Mouse (Mus musculus): Measurements from ENCODE around the gene Gripap1. TPM values are rescaled to one million over a fixed set of nuclear protein-coding genes. Genes with fewer than 3 reads are reported as not detected.

Gripap1 gene
- polyA plus RNA-seq, 1 experiment, result 19.5 TPM

DNA sequence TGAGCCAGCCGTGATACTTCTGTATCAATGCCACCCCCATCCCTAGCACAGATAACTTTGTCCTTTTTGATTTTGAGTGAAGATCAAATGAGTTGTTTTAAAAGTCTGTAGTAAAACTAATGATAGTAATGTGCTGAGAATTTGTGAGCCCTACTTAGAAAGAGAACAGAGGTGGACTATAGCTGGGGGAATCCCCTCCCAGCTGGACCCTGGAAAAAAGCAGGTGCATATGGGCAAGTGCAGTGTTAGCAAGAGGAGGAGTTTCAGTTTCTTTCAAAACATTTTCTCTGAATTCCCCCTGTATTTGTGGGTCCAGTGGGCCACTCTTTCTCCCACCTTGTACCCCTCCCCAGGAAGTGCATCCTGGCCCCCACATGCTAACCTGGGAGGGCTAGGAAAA is 73.6 kb downstream of the Gripap1 start:
- WGBS, result 81% methylated on average over 1 of the region's 1 CpGs
- no peak for DNase-seq (ENCODE audit: low read depth, low spot score)

DNA sequence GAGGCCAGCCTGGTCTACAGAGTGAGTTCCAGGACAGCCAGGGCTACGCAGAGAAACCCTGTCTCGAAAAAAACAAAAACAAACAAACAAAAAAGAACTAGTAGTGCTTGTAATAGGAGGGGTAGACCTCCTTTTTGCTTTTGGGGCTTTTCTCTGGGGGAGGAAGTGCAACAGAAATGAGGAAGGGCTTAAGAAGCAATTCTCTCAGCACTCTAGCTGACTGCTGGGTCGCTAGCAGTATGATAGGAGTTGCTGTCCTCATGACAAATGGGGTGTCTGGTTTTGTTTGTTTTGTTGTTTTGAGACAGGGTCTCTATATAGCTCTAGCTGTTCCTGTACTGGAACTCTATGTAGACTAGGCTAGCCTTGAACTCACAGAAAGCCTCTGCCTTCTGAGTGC is 75.0 kb downstream of the Gripap1 start:
- 78% methylated on average over 3 of the region's 3 CpGs for WGBS
- DNase-seq (ENCODE audit: low read depth, low spot score), result no peak

DNA sequence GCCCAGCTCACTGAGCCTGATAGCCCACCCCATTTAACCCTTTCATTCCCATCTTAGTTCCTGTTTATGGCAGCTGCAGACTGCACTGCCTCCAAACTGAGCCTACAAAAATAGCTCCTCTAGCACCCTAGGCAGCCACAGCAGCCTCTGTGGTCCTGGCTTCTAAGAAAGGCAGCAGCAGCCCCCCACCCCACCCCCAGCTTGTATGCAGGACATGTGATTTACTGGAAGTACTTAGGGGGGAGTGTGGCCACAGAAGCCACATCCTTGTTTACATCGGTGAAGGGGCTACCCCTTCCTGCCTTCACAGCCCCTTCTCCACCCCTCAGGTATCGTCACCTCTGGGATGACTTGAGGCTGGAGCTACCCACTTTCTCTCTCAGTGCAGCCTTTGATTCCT is 75.8 kb downstream of the Gripap1 start:
- WGBS, result 72% methylated on average over 2 of the region's 2 CpGs
- no peak for DNase-seq (ENCODE audit: low read depth, low spot score)

GRCm38 (mm10) chrX:7865786-7866185 is 76.2 kb downstream of the Gripap1 start:
- 56% methylated on average over 2 of the region's 2 CpGs for WGBS
- DNase-seq (ENCODE audit: low read depth, low spot score), result no peak

DNA sequence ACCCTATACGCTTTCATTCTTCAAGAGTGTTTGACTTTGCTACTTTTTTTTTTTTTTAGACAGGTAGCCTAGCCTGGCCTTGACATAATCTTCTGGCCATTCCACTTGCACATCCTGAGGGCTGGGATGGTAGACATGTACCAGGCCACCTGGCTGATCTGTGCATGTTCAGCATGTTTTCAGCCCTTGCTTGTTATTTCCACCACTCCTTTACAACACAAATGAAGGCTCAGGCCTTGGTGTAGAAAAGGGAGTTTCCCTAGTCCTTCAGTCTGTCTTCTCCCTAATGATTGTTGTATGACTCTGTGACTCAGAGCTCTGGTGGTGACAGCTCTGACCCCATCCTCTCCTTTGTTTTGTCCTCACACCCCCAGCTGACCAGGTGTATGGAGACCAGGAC is 77.6 kb downstream of the Gripap1 start:
- WGBS, result 92% methylated on average over 1 of the region's 1 CpGs

GRCm38 (mm10) chrX:7868506-7868905 is 78.9 kb downstream of the Gripap1 start:
- WGBS, result 73% methylated on average over 2 of the region's 2 CpGs
- no peak for DNase-seq (ENCODE audit: low read depth, low spot score)

More for the DNA sequence above, 77.6 kb downstream of the Gripap1 start:
- no peak for DNase-seq (ENCODE audit: low read depth, low spot score)

DNA sequence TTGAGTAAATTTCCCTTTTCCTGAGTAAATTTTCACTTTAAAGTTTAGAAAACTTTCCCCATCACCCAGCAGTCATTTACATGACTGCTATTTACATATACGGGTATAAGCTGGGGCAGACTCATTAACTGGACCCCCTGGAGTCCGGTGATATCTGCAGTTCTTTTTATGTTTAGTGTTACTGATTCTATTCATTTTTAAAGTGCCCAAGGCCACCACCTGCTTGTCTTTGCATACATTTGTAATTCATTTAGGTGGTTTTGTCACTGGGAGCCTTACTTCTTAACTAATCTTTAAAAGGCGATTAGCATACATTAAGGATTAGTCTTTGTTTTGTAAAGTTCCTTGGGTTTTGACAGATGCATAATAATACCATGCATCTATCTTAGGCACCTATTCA is 80.3 kb downstream of the Gripap1 start:
- WGBS, result 59% methylated on average over 3 of the region's 3 CpGs

More for the DNA sequence above, 80.3 kb downstream of the Gripap1 start:
- no peak for DNase-seq (ENCODE audit: low read depth, low spot score)

Other genes with a start within 250 kb of the Gripap1 start
- 0.53 and 0.69 TPM in 2 replicates for gene Foxp3, start 216.1 kb upstream of the Gripap1 start, polyA plus RNA-seq (2012; rRNA removed)
- 0.60 and 1.8 TPM in 2 replicates for gene Ppp1r3f, start 215.5 kb upstream of the Gripap1 start, polyA plus RNA-seq (2012; rRNA removed)
- 13.0 TPM in 2 replicates for gene Ccdc22, start 184.2 kb upstream of the Gripap1 start, polyA plus RNA-seq (2012; rRNA removed)
- gene Cacna1f, start 182.7 kb upstream of the Gripap1 start, polyA plus RNA-seq (2012; rRNA removed), result 0.01 TPM in 2 replicates
- gene Syp, start 151.3 kb upstream of the Gripap1 start, polyA plus RNA-seq (2012; rRNA removed), result 4.3 and 5.5 TPM in 2 replicates
- gene Prickle3, start 132.5 kb upstream of the Gripap1 start, polyA plus RNA-seq (2012; rRNA removed), result 7.1 and 10.6 TPM in 2 replicates
- gene Plp2, start 118.4 kb upstream of the Gripap1 start, polyA plus RNA-seq (2012; rRNA removed), result 278 and 316 TPM in 2 replicates
- 1.0 and 1.1 TPM in 2 replicates for gene Magix, start 108.5 kb upstream of the Gripap1 start, polyA plus RNA-seq (2012; rRNA removed)
- 5.3 and 7.4 TPM in 2 replicates for gene Gpkow, start 92.6 kb upstream of the Gripap1 start, polyA plus RNA-seq (2012; rRNA removed)
- gene Wdr45, start 75.4 kb upstream of the Gripap1 start, polyA plus RNA-seq (2012; rRNA removed), result 27.0 and 38.0 TPM in 2 replicates
- 0.10 TPM in 1 of 2 replicates, not detected in the other for gene Gm45208, start 67.5 kb upstream of the Gripap1 start, polyA plus RNA-seq (2012; rRNA removed)
- gene Praf2, start 61.3 kb upstream of the Gripap1 start, polyA plus RNA-seq (2012; rRNA removed), result 28.5 and 28.9 TPM in 2 replicates
- gene Ccdc120, start 38.9 kb upstream of the Gripap1 start, polyA plus RNA-seq (2012; rRNA removed), result 10.2 and 20.5 TPM in 2 replicates
- gene Tfe3, start 27.2 kb upstream of the Gripap1 start, polyA plus RNA-seq (2012; rRNA removed), result 12.4 and 17.6 TPM in 2 replicates
- 1.0 and 1.2 TPM in 2 replicates for gene Kcnd1, start 32.5 kb downstream of the Gripap1 start, polyA plus RNA-seq (2012; rRNA removed)
- gene Otud5, start 51.6 kb downstream of the Gripap1 start, polyA plus RNA-seq (2012; rRNA removed), result 31.4 and 35.7 TPM in 2 replicates
- gene Pim2, start 88.5 kb downstream of the Gripap1 start, polyA plus RNA-seq (2012; rRNA removed), result 13.4 and 13.8 TPM in 2 replicates
- 118 and 125 TPM in 2 replicates for gene Slc35a2, start 94.3 kb downstream of the Gripap1 start, polyA plus RNA-seq (2012; rRNA removed)
- 38.8 and 48.6 TPM in 2 replicates for gene Pqbp1, start 109.5 kb downstream of the Gripap1 start, polyA plus RNA-seq (2012; rRNA removed)
- gene Timm17b, start 109.6 kb downstream of the Gripap1 start, polyA plus RNA-seq (2012; rRNA removed), result 38.0 and 40.1 TPM in 2 replicates
- gene Gm10491, start 118.1 kb downstream of the Gripap1 start, polyA plus RNA-seq (2012; rRNA removed), result not detected in 2 replicates
- not detected in 2 replicates for gene Gm10490, start 119.8 kb downstream of the Gripap1 start, polyA plus RNA-seq (2012; rRNA removed)
- 4.3 and 6.0 TPM in 2 replicates for gene Pcsk1n, start 130.1 kb downstream of the Gripap1 start, polyA plus RNA-seq (2012; rRNA removed)
- not detected in 2 replicates for gene Eras, start 138.8 kb downstream of the Gripap1 start, polyA plus RNA-seq (2012; rRNA removed)
- gene Hdac6, start 158.1 kb downstream of the Gripap1 start, polyA plus RNA-seq (2012; rRNA removed), result 10.8 and 12.5 TPM in 2 replicates
- 0.05 and 0.14 TPM in 2 replicates for gene Gata1, start 188.3 kb downstream of the Gripap1 start, polyA plus RNA-seq (2012; rRNA removed)
- gene Glod5, start 228.7 kb downstream of the Gripap1 start, polyA plus RNA-seq (2012; rRNA removed), result 65.2 and 101 TPM in 2 replicates

Measured in large intestine, adult 2 months (tissue).